Mouse (Mus musculus): ENCODE measurements at regions not wholly inside any gene's neighbourhood (a gene's known extent, or its start where the extent isn't known, plus 50 kb on each side); places are given as distances from the start of the nearest gene placed in this dataset.

DNA sequence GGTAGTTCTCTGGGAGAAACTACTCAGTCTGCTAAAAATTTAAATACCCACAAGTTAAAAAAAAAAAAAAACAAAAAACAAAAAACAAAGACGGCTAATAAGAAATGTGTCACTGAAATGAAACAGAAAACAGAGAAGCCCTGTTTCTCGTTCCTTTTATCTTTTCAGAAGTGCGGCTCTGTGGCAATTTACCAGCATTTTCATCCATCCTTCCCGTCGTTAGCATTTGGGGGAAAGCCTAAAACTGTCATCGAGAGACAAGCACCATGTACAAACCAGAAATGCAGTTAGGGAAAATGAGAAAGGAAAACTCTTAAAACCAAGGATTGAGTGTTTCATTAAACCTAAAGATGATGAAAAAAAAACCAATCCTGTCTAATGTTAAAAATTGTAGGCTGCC lies 442.9 kb upstream of the Trpc7 start:
- TF ChIP-seq MAX (IDR thresholded peaks at IDR 0.05; ENCODE audit: low read length) (no peak), BHLHE40 (IDR thresholded peaks at IDR 0.05; ENCODE audit: low read depth, low read length) (no peak), CTCF (conservative IDR thresholded peaks at IDR 0.05 in 1 of 2, IDR thresholded peaks at IDR 0.05 in 1 of 2; ENCODE audit: low read depth in 2 of 2, low read length in 2 of 2) (no peak), MEF2A (IDR thresholded peaks at IDR 0.05; ENCODE audit: borderline replicate concordance, low read depth, low read length) (no peak)

Data from CH12.LX (cell line).